Mouse (Mus musculus) retina, embryonic 14.5 days (tissue): ENCODE measurements around the gene Ttc8.

Experiments
- DNase-seq: peaks from one replicate; pipeline ENCODE4 v3.0.0-alpha.2; 2015; ENCODE audit warnings: low spot score

Gene Ttc8

DNA sequence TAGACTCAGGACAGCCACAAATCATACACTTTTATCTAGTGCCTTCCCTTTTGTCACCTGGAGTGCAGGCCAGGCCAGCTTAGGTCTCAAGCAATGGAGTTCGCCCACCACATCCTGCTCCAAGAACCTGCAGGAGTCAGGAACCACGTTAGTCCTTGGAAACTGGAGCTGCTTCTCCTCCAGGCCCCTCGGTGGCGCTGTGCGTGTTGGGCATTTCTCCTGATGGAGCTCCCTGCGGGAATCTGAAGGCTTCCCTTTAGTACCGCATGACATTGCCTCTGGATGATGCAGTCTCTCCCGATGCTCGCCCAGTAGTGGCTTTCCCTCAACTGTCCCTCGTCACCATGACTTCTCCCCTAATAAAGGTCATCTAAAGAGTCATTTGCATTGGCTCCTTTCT is 53.1 kb downstream of the Ttc8 start:
- no peak for DNase-seq

DNA sequence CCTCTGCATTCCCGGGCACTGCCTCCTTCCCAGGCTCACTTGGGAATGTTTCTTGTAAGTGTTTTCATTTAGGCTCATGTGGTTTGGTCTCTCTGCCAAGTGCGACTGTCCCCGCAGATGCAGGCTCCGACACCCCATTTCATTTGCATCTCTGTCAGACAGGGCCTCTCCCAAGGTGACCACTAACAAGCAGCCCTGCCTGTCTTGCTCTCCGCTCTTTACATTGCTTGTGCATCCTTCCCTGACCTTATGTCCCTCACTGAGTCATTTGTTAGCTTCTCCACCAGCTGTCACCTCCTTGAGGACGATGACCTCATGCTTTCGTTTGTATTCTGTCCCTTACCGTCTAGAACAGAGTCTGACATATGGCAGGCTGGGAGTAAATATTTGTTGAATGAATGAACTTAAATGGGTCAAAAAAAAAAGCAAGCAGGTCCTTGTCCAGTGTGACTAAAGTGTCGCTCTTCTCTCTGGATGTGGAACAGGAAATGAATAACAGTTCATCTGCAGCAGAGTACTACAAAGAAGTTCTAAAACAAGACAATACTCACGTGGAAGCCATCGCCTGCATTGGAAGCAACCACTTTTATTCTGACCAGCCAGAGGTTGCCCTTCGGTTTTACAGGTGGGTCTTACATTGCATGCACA is 53.9 kb downstream of the Ttc8 start:
- peak; percentile 39 for DNase-seq

DNA sequence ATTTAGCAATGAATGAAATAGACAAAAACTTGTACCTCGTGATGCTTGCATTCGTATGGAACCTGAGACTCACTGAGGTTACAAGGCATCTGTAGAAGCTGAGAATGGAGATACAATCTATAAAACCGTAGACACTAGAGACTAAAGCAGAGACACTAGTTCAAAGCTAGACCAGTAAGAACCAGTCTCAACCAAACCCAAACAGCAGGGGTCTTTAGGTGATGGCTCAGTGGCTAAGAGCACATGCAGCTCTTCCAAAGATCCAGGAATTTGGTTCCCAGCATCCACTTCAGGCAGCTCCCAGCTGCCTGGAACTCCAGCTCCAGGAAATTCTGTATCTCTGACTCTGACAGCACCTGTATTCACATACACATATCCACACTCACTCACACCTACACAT is 60.7 kb downstream of the Ttc8 start:
- DNase-seq: no peak

DNA sequence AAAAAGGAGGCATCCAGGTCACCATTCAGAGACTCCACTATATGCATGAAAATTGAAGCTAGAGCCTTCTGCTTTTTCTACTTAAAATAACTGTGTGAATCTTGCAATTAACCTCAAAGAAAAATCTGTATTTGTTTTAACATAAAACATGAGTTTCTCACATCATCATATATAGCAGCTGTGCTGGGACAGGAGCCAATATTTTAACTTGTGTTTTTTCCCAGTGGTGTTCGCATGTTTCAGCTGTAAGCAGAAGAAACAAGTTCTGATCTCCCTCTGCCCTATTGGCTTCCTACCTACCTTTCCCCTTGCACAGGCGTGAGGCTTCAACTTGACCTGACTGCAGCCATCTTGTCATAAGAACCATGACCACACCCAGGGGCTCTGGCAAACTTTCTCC is 64.4 kb downstream of the Ttc8 start:
- no peak for DNase-seq

DNA sequence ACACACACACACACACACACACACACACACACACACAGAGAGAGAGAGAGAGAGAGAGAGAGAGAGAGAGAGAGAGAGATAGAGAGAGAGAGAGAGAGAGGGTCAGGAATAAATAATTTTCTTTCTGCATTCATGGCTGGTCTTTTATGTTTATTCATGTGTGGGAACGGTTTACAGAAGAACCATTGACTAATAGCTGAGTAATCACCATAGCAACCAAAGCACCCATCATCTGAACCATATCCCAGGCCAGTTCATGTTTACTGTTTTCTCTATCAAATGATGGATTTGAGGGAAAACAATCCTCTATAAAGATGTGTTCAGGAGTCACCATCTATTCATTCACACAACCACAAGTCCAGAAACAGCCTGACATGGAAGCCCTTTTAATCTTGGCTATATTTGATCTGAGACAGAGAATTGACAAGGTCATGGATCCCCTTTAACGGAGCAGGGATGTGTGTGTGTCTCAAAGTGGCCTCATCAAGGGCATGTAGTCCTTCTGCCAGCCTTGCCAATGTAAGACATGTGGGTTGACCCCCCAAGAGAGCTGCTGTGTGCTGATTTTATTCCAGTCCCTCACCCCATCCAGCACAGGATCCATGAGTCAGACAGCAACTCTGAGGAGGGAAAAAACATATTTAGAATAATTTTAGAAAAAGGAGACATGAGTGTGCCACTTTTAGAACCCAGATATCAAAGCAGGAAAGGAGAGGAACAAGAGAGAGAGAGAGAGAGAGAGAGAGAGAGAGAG is 70.9 kb downstream of the Ttc8 start:
- no peak for DNase-seq

DNA sequence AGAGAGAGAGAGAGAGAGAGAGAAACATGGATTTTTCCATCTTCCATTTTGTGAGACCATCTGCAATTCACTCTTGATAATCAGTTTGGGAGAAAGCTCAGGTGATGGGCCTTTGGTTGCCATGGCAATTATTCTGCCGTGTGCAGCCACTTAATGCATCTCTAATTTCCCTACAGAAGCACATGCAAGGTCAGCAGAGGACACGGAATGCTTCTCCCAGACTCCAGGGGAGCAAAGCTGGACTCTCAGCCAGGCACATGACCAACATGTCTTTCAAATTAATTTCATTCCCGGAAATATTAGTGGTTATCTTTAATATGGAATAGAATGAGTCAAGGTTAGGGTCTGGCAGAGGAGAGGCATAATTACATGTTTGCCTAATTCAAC is 71.4 kb downstream of the Ttc8 start:
- DNase-seq: no peak

DNA sequence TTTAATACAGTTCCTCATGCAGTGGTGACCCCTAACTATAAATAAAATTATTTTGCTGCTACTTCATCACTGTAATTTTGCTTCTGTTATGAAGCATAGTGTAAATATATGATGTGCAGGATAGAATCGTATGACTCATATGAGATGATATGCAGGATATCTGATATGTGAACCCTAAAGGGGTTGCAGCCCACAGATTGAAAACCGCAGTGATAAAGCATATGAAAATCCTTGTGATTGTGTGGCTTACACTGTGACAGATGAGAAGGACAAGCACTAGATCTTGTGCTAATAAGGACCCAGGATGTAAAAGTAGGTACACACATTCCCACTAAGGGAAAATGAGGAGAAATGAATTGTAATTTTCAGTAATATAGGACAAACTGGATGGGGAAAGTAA is 73.4 kb downstream of the Ttc8 start:
- DNase-seq: no peak

DNA sequence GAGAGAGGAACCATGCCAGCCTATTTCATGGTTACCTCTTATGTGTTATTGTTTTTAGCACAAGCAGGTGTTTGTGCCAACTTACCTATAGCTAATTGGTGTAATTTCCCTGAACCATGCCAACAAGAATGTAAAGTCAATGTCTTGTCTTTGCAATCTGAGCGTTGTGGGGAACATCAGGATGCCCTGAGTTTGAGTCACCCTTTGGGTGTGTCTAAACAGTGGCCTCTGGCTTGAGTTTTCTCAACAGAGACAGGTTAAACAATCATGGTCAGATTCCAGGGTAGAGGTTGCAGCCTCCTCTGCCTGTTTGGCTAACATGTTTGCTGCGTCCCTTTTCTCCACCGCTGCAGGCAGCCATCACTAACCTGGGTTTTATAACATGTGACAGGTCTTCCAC is 74.0 kb downstream of the Ttc8 start:
- DNase-seq: no peak

DNA sequence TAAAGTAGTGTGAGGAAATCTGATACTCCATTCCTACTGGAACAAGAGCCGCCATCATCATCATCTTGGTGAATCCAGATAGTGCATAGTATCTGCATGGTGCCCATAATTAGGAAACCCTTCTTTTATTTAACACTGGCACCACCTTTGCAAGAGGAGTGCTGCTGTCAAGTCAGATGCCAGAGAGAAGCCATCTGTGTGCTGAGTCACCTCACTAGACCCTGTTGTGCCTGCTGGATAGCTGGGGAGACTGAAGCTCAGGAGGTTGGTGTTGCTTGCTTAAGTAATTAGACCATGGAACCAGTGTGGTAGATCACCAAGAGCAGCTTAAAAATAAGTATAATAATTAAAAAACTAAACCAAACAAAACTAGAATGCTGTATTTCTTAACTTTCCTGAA is 75.5 kb downstream of the Ttc8 start:
- DNase-seq: no peak

DNA sequence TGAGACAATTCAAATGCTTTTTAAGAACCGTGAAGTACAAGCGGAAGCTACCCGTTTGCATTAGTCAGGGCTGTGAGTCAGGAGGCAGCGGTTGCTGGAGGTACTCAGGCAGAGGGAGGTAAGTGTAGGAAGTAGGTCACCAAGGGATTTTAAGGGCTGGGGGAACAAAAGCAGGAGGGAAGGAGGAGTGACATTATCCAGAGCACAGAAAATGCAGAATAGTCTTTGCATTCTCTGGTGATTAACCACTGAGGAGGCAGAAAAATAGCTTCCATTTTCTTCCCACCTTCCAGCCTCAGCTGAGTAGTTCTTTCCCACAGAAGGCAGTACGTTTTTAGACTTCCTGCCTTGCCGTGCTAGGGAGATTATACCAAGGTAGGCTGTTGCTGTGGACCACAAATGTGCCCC is 76.2 kb downstream of the Ttc8 start:
- DNase-seq: peak; percentile 48

DNA sequence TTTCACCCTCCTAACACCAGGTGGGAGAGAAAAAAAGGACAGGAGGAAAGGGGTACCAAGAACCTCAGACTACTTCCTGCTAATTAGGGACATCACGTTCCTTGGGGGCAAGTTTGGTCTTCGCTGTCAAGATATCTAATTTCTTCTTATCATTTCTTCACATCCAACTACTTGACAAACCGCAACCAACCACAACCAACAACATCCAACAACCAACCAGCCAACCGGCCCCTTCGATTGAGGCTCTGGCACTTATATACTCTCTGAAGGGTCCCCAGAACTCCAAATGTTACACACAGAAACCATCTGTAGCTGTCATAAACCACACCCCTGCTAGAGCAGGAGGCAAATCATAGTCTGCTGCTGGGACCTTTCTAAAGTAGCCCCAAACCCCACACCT is 76.7 kb downstream of the Ttc8 start:
- no peak for DNase-seq

DNA sequence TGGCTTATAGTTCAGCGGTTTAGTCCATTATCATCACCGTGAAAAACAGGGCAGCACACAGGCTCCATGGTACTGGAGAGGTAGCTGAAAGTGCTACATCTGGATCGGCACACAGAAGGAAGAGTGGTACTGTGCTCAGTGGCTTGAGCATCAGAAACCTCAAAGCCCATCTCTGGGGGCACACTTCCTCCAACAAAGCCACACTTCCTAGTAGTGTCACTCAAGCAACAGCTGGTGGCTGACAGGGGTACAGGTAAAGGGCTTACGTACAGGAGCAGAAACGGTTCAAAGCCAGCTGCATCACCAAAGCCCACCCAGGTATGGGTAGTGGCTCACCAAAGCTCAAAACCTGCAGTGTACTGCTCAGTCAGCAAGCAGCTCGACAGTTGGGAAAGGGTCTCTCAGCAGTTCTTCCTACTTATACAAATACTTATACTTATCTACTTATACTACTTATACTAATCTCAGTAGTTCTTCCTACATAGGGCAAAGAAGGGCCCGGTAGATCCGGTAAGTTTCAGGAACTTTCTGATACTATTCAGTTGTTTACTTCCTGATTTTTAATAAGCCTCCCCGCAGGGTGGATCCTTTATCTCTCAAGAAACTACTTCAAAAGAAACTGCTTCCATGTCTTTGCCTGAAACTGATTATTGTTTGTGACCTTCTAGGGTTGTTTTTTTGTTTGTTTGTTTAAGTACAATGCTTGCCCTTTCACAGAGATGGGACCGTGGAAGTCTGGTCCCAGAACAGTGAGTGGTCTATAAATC is 78.5 kb downstream of the Ttc8 start:
- DNase-seq: no peak

DNA sequence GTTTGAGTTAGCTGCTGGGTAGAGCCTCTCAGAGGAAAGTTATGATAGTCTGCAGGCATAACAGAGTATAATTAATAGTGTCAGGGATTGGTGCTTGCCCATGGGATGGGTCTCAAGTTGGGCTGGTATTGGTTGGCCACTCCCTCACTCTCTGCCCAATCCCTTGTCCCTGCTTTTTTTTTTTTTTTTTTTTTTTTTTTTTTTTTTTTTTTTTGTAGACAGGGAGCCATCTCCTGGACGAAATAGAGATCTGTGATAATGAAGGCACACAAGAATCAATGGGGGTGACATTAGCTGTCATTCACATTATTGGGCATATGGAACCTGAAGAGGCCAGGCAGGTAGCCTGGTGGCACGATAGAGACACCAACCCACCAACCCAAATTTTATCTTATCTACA is 79.9 kb downstream of the Ttc8 start:
- DNase-seq: no peak

DNA sequence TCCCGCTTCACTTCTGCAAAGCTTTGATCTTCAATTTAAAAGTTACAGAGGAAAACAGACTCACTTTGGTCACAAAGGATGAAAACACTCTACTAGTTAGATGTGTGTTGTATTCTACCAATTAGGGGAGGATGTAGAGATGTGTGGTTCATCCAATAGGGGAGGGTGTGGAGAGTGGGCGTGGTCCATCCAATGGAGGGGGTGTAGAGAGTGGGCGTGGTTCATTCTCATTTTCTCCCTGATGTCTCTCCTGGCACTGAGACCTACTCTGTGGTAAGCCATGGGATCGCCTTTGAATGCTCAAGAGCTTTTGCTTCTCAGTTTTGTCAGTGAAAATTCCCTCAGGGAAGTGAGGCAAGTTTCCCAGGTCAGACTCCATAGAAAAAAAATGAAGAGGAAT is 82.7 kb downstream of the Ttc8 start:
- DNase-seq: no peak

DNA sequence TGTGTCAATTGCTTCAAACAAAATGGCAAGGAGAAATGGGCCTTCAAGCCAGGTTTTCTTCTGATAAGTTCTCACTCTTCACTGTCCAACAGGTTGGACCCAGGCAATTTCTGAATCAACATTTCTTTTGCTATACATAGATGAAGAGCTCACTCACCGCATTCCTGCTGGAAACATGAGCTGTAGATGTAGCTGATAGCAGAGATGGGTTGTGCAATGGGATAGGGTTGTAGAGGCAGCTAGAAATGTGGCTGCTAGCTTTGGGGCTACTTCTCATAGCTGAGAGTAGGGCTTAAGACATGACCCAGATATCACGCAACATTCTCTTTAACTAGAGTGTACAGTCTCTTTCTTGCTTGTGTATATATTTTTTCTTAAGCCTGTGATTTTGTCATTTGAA is 84.4 kb downstream of the Ttc8 start:
- no peak for DNase-seq

DNA sequence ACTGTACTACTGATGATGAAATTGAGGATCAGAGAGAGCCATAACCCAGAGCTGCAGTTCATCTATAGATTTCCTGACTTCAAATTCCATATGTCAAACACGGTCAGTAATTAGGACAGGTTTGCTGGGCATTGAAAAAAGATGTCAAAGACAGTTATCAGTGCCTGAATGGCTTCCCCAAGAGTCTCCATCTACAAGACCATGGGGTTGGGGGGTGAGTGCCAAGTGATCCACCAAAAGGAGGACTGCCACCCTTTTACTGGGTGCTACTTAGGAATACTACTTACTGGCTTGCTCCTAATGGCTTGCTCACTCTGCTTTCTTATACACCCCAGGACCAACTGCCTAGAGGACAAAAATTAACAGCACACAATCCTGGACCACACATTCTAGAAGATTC is 88.4 kb downstream of the Ttc8 start:
- DNase-seq: peak; percentile 62

DNA sequence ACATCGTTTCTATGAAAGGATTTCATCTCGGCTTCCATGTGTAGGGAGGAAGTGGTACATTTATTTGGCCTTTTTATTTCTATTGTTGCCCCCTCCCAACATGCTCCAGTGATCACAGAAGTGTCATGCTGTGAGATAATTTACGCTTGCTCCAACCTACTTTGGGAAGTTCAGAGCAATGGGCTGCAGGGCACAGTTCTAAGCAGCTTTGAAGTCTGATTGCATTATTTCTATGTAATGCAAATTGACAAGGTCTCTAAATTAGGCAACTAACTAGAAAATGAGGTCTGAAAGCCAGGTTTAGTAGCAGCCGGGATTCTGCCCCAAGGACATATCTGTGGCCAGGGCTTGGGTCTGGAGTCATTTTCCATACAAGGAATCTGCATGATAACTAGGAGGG is 89.1 kb downstream of the Ttc8 start:
- peak; percentile 75 for DNase-seq

DNA sequence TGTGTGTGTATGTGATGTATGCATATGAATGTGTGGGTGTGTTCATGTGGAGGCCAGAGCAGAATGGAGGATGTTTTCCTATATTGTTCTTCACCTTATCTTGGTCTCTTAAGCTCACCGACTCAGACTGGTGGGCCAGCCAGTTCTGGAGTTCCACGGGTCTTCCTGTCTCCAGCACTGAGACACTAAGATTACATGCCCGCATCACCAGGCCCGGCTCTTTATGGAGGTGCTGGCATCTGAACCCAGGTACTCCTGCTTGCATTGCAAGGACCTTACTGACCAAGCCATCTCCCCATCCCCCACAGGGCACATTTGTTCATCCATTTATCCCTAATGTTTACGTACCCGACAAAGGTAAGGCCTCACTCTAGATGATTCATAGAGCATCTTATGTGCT is 89.7 kb downstream of the Ttc8 start:
- no peak for DNase-seq

DNA sequence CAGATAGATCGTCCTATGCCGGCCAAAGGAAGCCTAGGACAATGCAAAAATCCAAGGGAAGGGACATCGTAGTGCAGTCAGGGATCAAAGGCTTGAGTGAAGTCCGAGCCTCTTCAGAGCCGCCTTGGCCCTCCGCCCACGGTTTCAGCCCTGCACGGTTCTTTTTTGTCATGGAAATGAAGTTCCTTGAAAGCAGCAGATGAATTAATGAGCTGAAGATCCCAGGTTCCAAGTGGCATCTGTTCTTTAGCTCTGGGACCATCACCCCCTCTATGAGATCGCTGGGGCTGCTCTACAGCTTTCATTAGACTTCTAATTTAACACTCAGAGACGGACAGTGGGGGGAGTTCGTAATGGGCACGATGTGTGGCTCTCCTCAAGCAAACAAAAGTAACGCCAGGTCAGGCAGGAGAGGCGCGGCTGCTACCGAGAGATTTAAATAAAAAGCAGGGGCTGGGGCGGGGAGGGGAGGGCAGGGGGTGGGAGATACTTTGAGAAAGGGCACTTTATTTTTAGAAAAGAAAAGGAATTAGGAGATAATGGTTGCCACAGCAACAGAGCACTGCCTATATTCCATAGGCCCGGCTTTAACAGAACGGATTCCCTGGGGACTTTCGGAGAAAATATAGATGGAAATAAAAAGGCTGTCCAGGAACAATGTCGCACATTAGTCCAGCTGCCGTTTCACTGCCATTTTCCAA is 90.9 kb downstream of the Ttc8 start:
- peak; percentile 76 for DNase-seq

DNA sequence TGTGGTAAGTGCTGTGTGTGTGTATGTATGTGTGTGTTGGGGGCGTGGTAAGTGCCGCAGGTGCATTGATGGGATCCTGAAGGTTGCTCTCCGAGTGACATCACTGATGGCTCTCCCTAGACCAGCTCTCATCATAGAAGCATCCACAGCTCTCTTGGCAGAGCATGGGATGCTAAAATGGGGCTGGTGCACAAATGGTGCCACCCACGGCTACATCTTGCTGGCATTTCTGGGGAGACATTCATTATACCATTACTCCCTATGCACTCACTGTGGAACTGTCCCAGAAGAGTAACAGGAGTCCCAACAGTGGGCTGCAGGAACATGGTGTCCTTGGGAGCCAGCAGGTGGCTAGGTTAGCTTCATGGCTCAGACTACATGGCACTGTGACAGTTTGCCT is 95.5 kb downstream of the Ttc8 start:
- DNase-seq: no peak

DNA sequence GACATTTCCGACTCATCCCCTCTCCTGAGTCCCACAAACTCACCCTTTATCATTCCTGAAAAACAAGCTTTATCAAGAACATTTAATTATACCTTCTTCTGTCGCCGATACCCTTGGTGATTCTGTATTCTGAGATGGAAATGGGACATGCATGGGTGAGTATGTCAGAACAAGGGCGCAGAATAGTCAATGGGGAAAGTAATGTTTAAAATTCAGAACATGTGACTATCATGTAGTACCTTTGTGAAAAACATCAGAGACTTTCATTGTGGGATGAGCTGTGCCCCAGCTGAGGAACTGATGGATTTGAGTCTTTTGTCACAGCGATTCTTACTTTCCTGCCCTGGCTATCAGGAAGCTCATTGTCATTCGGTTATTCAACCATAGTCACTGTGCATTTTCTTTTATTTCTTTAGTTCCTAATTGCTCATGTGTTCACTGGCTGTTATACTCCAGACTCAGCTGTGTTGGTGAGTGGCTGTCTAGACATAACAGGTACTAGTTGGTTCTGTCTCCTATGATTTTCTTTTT is 104.1 kb downstream of the Ttc8 start:
- DNase-seq: no peak

DNA sequence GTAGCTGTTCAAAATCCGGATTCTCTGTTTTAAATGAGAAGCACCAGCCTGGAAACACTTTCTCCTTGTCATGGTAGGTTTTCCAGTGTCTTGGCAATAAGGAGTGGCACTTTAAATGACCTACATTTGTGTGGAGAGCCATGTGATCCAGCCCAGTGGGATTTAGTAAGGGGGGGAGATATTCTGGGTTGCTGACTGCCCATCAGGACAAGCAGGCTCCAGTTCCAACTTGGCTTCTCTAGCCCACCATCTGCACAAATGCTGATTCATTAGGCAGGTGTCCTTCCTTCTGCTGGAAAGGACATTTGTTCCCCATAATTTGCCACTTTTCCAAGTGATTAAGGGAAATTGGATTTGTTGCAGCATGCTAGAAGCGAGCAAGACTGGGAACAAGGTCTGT is 105.9 kb downstream of the Ttc8 start:
- peak; percentile 70 for DNase-seq
